Mouse (Mus musculus) mouse trophoblast stem cell (cell line): ENCODE measurements around the gene Dctn5.

Experiments used
- in situ Hi-C, 2 experiments: fragments of 300-500 bp; cut with MseI, MboI; formaldehyde crosslinking; loops; 2 replicates in 1 of 2; 3 replicates in 1 of 2; pipeline ENCODE4 v1.15.1; 2025

Gene Dctn5

DNA sequence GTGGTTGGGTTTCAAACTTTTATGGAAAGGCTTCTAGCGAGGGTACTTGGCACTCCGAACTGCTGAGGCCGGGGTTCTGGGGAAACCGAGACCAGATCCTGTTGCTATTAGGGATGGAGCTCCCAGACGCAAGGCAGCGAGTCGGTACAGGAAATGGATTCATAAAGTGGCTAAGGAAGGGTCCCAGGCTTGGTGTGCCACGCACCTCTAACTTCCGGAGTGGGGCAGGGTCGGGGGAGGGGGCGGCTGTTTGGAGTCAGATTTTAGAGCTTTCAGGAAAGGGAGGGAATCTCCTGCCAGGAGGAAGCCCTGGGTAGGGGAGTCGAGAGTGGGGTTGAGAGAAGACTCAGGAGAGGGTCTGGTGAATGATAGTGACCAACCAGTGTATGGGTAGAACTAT lies 27.2 kb downstream of the Dctn5 start:
- in situ Hi-C loops = no loop called here

DNA sequence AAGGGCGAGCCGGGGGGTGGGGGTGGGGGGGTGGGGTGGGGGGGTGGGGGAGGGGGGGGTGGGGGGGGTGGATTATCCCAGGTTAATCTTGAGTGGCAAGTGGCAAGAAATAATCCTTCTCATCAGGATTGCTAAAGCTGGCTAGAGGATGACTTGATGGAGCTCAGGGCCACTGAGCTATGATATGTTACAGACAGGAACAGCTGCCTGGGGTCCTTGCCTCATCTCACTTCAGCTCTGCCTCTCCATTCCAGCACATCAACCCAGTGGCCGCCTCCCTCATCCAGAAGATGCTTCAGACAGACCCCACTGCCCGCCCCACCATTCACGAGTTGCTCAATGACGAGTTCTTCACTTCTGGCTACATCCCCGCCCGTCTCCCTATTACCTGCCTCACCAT lies 30.9 kb downstream of the Dctn5 start:
- in situ Hi-C loops = no loop called here

DNA sequence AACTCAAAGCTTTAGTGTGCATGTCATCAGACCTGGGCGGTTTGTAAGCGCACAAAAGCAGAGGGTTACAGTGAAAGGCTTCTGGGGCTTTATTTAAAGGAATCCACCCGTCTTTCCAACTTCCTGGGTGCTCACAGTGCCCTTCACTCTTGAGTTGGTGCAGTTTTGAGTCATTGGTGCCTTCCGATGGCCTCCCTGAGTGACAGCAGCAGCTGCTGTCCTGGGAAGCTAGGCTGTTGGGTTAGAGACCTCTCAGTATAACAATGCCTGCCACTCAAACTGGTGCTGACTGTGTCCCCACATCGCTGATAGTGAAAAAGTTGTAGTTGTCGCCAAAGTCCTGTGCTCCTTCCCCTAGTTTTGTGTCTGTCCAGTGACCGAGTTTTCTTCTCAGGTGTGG lies 34.4 kb downstream of the Dctn5 start:
- in situ Hi-C loops = no loop called here

DNA sequence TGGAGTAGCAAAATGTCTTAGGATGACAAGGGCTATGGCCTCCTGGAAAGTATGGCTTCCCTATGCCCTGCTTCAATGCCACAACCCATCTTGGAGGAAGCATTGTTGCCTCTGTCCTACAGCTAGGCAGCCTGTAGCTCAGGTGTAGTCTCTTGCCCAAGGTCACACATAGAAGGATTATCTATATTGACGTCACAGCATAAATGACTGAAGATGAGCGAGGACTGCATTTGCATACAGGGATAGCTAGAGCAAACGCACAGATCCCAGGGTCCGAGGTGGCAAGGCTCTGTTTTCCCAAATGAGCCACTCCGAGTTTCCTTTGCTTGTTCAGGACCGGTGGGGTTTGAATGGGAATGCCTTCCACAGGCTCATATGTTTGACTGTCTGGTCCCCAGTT lies 37.9 kb downstream of the Dctn5 start:
- in situ Hi-C loops = no loop called here

- in situ Hi-C loops = no loop called here
Measured at GRCm38 (mm10) chr7:122171613-122172012, 38.8 kb downstream of the Dctn5 start.

DNA sequence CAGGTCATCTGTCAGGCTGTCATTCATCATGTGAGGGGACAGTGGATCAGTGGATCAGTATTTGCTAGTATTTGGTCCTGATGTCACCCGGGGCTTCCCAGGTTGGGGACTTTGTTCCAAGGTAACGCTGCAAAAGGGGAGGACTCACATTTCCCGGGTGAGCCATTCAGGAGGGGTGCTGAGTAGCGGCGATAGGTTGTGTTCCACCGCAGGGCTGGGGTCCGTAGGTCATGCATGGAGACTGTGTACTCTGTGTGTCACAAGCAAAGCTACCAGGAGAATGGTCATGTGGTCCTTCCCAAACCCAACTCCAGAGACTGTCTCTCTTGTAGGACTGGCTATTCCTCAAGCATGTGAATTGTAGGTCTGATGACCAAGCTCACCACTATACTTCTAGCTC lies 47.9 kb downstream of the Dctn5 start:
- in situ Hi-C loops = no loop called here

GRCm38 (mm10) chr7:122184569-122184968 lies 51.7 kb downstream of the Dctn5 start:
- in situ Hi-C loops = no loop called here

GRCm38 (mm10) chr7:122186043-122186442 lies 53.2 kb downstream of the Dctn5 start, which contains the start of gene Ern2:
Gene Ern2 (minus strand): TSS chr7:122186207.
- in situ Hi-C loops = no loop called here

DNA sequence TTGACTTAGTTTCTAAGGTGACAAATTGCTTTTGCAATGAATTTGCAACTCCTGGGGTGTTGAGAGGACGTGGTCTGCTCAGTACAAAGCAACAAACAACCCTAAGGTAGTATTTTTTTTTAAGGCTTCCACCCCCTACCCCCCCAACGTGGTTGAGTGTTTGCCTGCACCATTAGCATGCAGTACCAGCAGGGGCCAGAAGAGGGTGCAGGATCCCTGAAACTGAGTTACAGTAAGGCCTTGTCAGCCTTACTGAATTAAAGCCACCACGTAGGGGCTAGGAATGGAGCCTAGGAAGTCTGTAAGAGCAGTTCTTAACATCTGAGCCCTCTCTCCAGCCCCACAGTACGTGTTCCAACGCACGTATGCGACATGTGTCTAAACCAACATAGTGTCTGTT lies 56.6 kb downstream of the Dctn5 start:
- in situ Hi-C loops = no loop called here

- in situ Hi-C loops = no loop called here
Measured at GRCm38 (mm10) chr7:122191097-122191496, 58.3 kb downstream of the Dctn5 start.

DNA sequence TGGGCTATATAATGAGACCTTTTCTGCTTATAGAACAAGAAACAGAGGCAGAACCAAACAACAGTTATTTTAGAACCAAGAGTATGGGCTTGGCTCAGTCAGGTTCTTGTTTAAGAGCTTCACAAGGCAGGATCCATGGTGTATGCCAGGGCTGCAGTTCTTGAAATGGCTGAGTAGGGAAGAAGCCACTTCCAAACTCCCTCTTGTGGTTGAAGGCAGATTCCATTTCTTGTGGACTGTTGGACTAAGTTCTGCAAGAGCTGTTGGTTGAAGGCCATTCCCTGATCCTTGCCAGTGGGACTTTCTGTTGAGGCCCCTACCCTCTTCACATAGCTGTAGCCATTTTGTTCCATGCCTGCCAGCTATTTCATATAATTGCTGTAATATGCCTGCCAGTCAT lies 61.1 kb downstream of the Dctn5 start:
- in situ Hi-C loops = no loop called here

DNA sequence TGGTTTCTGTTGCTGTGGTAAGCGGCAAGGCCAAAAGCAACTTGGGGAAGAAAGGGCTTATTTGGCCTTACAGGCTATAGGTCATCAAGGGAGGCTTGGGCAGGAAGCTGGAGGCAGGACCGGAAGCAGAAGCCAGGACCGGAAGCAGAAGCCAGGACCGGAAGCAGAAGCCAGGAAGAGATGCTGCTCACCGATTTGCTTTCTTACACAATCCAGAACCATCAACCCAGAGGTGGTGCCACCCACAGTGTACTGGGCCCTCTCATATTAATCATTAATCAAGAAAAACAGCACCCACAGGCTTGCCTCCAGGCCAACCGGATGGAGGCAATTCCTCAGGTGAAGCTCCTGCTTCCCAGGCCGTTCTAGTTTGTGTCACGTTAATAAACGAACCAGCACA lies 63.9 kb downstream of the Dctn5 start:
- in situ Hi-C loops = no loop called here

- in situ Hi-C loops = no loop called here
Measured at GRCm38 (mm10) chr7:122197306-122197705, 64.5 kb downstream of the Dctn5 start.
